Mouse (Mus musculus): ENCODE measurements around the gene Fam155a. TPM values are rescaled to one million over a fixed set of nuclear protein-coding genes. Genes with fewer than 3 reads are reported as not detected.

The Fam155a gene
- polyA plus RNA-seq, 1 experiment from 2014 or later, result 11.6 TPM

Small RNA genes lying within 50 kb of the gene (microRNA-seq; reads per million reads assigned to microRNA genes)
- not detected for gene Gm47312

Other genes starting within 250 kb of the Fam155a start
- not detected in 2 replicates for gene Gm10217, start 93.1 kb upstream of the Fam155a start, polyA plus RNA-seq (2016; fragmentation: Nextera tagmentation; extraction: Ambion mirVana)
- 9.2 and 10.1 TPM in 2 replicates for gene Lig4, start 206.5 kb upstream of the Fam155a start, polyA plus RNA-seq (2016; fragmentation: Nextera tagmentation; extraction: Ambion mirVana)
- 19.6 and 20.6 TPM in 2 replicates for gene Abhd13, start 206.5 kb upstream of the Fam155a start, polyA plus RNA-seq (2016; fragmentation: Nextera tagmentation; extraction: Ambion mirVana)
- gene Tnfsf13b, start 235.3 kb upstream of the Fam155a start, polyA plus RNA-seq (2016; fragmentation: Nextera tagmentation; extraction: Ambion mirVana), result 1.4 and 1.8 TPM in 2 replicates